Mouse (Mus musculus): Measurements from ENCODE around the gene Mcts2. TPM values are rescaled to one million over a fixed set of nuclear protein-coding genes. Genes with fewer than 3 reads are reported as not detected.

Gene Mcts2
- polyA plus RNA-seq, 1 experiment from 2014 or later: 19.0 TPM

DNA sequence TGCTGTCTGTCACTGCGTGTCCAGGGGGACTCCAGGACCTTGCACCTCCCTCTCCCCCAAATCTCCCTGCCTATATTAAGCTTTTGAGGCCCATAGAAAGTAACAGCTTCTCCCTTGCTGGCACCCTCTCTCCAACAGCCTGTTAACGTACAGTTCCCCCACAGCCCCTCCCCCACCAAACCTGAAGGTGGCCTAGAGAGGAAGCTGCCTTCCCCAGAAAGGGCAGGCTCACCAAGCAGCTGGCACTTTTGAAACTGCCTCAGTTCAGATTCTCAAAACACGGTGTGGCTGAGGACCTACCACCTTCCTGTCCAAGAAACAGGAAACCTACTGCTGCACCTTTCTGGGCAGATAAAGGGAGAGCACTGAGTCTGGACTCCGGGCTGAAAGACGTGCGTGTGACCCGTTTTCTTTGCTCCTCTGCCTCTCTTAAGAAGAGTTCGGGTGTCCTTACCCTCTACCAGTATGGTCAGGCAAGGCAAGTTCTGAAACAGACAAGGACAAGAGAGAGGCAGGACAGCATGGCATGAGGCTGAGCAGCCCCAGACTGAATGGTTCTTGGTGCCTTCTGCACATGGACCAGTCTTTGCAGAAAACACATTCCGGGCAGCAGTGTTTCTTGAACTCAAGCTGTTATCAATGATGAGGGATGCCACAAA lies 15.7 kb upstream of the Mcts2 start:
- Histone ChIP-seq H3K36me3 (ENCODE audit: control insufficient read depth, insufficient read depth) (peaks cover 11% of the 10 kb centered on the region; the same call in 1 of the 2 replicates), H3K4me2 (replicated peaks; ENCODE audit: low read depth) (peak overlapping the region; percentile 83), H3K4me3 (ENCODE audit: low read depth, low read length) (peak overlapping the region; percentile 80), H3K27me3 (replicated peaks; ENCODE audit: control insufficient read depth, insufficient read depth, low read length) (no peaks in the 10 kb centered on the region), H3K27ac (ENCODE audit: low read depth, low read length) (no peak overlapping the region), H3K9ac (ENCODE audit: low read depth, low read length) (0 out of 2 replicates have a peak overlapping the region, but pooled peaks have one; percentile 78), H3K4me1 (replicated peaks; ENCODE audit: control insufficient read depth, insufficient read depth, low read length) (peaks cover 5% of the 10 kb centered on the region; the same call in 1 of the 2 replicates), H3K9me3 (ENCODE audit: control insufficient read depth) (no peaks in the 10 kb centered on the region)
- 44% methylated on average over 9 of the region's 9 CpGs for WGBS
- no peak for ATAC-seq
- TF ChIP-seq CTCF (IDR thresholded peaks at IDR 0.05; ENCODE audit: low read depth): no peak

DNA sequence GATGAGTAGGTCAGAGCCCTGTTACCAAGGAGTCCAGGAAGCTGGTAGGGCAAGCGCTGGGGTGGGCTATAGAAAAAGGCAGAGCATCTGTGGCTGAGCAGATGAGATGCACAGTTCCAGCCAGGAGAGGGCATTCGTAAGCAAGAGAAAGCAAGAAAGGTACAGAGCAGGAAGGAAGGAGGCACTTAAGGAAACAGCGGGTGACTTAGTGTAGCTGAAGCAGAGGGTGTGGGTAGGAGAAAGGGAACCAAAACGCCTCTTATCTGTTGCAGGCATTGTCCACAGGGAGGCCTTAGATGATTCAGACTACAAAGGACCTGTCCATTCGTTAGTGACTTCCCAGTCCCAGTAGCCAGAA lies 15.2 kb upstream of the Mcts2 start:
- WGBS: 17% methylated on average over 5 of the region's 5 CpGs
- ATAC-seq: peak; percentile 29; the same call in 1 of the 2 replicates
- Histone ChIP-seq H3K27me3 (replicated peaks; ENCODE audit: control insufficient read depth, insufficient read depth, low read length) (no peaks in the 10 kb centered on the region), H3K4me1 (replicated peaks; ENCODE audit: control insufficient read depth, insufficient read depth, low read length) (peaks cover 5% of the 10 kb centered on the region; the same call in 1 of the 2 replicates), H3K36me3 (ENCODE audit: control insufficient read depth, insufficient read depth) (peaks cover 16% of the 10 kb centered on the region), H3K4me2 (replicated peaks; ENCODE audit: low read depth) (peak overlapping the region; percentile 83), H3K9ac (ENCODE audit: low read depth, low read length) (no peak overlapping the region), H3K27ac (ENCODE audit: low read depth, low read length) (no peak overlapping the region), H3K4me3 (ENCODE audit: low read depth, low read length) (no peak overlapping the region), H3K9me3 (ENCODE audit: control insufficient read depth) (no peaks in the 10 kb centered on the region)
- peak; percentile 81 for TF ChIP-seq CTCF (IDR thresholded peaks at IDR 0.05; ENCODE audit: low read depth)

DNA sequence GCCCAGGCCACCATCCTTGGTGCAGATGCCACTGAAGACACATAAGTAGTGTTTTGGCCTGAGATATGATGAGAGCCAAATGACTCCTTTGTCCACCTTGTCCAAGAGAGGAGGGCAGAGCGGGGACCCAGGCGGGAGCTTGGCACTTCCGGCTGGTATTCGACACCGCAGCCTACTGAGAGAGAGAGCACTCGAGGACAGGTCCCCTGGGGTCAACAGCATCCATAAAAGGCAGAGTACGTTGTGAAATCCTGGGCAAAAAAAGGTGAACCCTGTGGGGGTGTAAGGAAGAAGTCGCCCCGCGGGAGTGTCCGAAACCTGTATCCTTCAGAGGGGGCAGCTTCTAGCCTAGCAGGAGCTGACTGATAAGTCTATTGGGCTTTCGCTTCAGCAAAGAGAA lies 14.7 kb upstream of the Mcts2 start:
- H3K4me3 ChIP-seq (ENCODE audit: low read depth, low read length): no peak overlapping the region
- no peak overlapping the region for H3K9ac ChIP-seq (ENCODE audit: low read depth, low read length)

DNA sequence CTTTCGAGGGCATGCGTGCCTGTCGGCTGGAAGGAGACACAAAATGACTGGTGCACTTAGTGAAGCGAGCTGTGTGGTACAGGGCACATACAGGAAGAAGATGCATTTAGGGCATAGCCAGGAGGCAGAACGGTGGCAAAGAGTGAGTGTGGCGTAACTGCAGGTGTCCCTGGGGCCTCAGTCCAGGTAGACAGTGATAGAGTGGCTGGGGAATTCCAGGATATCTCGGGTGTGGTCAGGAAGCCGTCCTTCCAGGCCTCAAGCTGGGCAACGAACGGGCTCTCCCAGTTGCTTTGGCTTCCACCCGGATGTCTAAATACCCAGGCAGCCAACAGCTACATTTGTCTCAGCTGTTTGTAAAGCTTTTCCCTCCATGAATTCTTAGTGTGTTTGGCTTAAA lies 12.7 kb upstream of the Mcts2 start:
- H3K36me3 ChIP-seq (ENCODE audit: control insufficient read depth, insufficient read depth): peaks cover 34% of the 10 kb centered on the region
- 39% methylated on average over 11 of the region's 11 CpGs for WGBS
- no peaks in the 10 kb centered on the region for H3K27me3 ChIP-seq (replicated peaks; ENCODE audit: control insufficient read depth, insufficient read depth, low read length)
- H3K9ac ChIP-seq (ENCODE audit: low read depth, low read length): no peak overlapping the region
- peak overlapping the region; percentile 37; the same call in 1 of the 2 replicates for H3K27ac ChIP-seq (ENCODE audit: low read depth, low read length)
- peak; percentile 55 for ATAC-seq
- H3K4me3 ChIP-seq (ENCODE audit: low read depth, low read length): no peak overlapping the region
- peak overlapping the region; percentile 18; the same call in 1 of the 2 replicates for H3K4me2 ChIP-seq (replicated peaks; ENCODE audit: low read depth)
- peaks cover 5% of the 10 kb centered on the region; the same call in 1 of the 2 replicates for H3K4me1 ChIP-seq (replicated peaks; ENCODE audit: control insufficient read depth, insufficient read depth, low read length)
- no peak for TF ChIP-seq CTCF (IDR thresholded peaks at IDR 0.05; ENCODE audit: low read depth)
- H3K9me3 ChIP-seq (ENCODE audit: control insufficient read depth): no peaks in the 10 kb centered on the region

More for the DNA sequence above, 14.7 kb upstream of the Mcts2 start:
- WGBS: 85% methylated on average over 12 of the region's 12 CpGs
- no peak for TF ChIP-seq CTCF (IDR thresholded peaks at IDR 0.05; ENCODE audit: low read depth)
- Histone ChIP-seq H3K4me1 (replicated peaks; ENCODE audit: control insufficient read depth, insufficient read depth, low read length) (peaks cover 5% of the 10 kb centered on the region; the same call in 1 of the 2 replicates), H3K9me3 (ENCODE audit: control insufficient read depth) (no peaks in the 10 kb centered on the region), H3K36me3 (ENCODE audit: control insufficient read depth, insufficient read depth) (peaks cover 18% of the 10 kb centered on the region), H3K4me2 (replicated peaks; ENCODE audit: low read depth) (peak overlapping the region; percentile 9; the same call in 1 of the 2 replicates), H3K27me3 (replicated peaks; ENCODE audit: control insufficient read depth, insufficient read depth, low read length) (no peaks in the 10 kb centered on the region), H3K27ac (ENCODE audit: low read depth, low read length) (peak overlapping the region; percentile 37; the same call in 1 of the 2 replicates)
- no peak for ATAC-seq

DNA sequence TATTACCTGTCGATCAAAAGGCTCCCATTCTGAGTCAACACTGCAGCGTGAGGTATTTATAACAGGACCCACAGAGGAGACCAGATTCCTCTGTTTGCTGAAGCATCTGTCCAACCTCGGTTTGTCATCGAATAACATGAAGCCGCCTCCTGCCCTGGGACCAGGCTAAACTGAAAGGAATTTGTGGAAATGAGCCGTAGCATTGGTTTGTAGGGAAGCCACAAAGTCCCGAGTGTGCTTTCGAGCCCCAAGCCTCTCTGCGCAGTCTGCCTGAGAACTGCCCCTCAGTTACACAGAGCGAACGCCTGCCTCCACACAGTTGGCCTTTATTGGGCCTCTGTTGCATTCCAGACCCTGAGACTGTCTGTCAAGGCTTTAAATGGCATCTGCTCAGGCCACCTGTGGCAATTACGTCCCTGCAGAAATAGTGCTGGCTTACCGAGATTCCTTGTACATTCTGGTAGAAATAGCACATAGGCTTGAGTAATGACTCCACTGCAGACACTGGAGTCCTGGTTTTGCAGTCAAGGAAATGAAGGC lies 11.5 kb upstream of the Mcts2 start:
- no peak overlapping the region for H3K4me2 ChIP-seq (replicated peaks; ENCODE audit: low read depth)
- H3K4me3 ChIP-seq (ENCODE audit: low read depth, low read length): no peak overlapping the region
- H3K27ac ChIP-seq (ENCODE audit: low read depth, low read length): no peak overlapping the region
- H3K27me3 ChIP-seq (replicated peaks; ENCODE audit: control insufficient read depth, insufficient read depth, low read length): no peaks in the 10 kb centered on the region
- H3K9me3 ChIP-seq (ENCODE audit: control insufficient read depth): no peaks in the 10 kb centered on the region
- TF ChIP-seq CTCF (IDR thresholded peaks at IDR 0.05; ENCODE audit: low read depth): no peak
- H3K4me1 ChIP-seq (replicated peaks; ENCODE audit: control insufficient read depth, insufficient read depth, low read length): peaks cover 5% of the 10 kb centered on the region; the same call in 1 of the 2 replicates
- ATAC-seq: no peak
- peaks cover 44% of the 10 kb centered on the region for H3K36me3 ChIP-seq (ENCODE audit: control insufficient read depth, insufficient read depth)
- H3K9ac ChIP-seq (ENCODE audit: low read depth, low read length): no peak overlapping the region
- 67% methylated on average over 13 of the region's 13 CpGs for WGBS

DNA sequence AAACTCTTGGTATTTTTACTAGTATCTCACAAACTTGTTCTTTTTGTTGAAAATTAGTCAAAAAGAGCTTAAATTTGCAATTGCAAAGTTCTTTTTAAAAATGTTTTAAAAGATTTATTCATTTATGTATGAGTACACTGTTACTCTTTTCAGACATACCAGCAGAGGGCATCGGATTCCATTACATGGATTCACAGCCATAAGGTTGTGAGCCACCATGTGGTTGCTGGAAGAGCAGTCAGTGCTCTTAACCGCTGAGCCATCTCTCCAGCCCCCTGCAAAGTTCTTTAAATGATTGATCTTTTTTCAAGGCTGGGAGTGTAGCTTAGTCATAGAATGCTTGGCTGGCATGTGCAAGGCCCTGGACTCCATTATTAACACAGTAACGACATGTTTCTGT lies 8.5 kb upstream of the Mcts2 start:
- TF ChIP-seq CTCF (IDR thresholded peaks at IDR 0.05; ENCODE audit: low read depth): peak; percentile 86
- no peaks in the 10 kb centered on the region for H3K27me3 ChIP-seq (replicated peaks; ENCODE audit: control insufficient read depth, insufficient read depth, low read length)
- 51% methylated on average over 3 of the region's 3 CpGs for WGBS
- H3K4me2 ChIP-seq (replicated peaks; ENCODE audit: low read depth): no peak overlapping the region
- 0 out of 2 replicates have a peak, but pooled peaks cover 2% of the 10 kb centered on the region for H3K4me1 ChIP-seq (replicated peaks; ENCODE audit: control insufficient read depth, insufficient read depth, low read length)
- ATAC-seq: no peak
- H3K9ac ChIP-seq (ENCODE audit: low read depth, low read length): no peak overlapping the region
- H3K27ac ChIP-seq (ENCODE audit: low read depth, low read length): no peak overlapping the region
- H3K36me3 ChIP-seq (ENCODE audit: control insufficient read depth, insufficient read depth): peaks cover 72% of the 10 kb centered on the region
- no peaks in the 10 kb centered on the region for H3K9me3 ChIP-seq (ENCODE audit: control insufficient read depth)
- no peak overlapping the region for H3K4me3 ChIP-seq (ENCODE audit: low read depth, low read length)
